Comparison of ENCODE assay signal across 24 mouse cellular contexts in the genomic region with DNA sequence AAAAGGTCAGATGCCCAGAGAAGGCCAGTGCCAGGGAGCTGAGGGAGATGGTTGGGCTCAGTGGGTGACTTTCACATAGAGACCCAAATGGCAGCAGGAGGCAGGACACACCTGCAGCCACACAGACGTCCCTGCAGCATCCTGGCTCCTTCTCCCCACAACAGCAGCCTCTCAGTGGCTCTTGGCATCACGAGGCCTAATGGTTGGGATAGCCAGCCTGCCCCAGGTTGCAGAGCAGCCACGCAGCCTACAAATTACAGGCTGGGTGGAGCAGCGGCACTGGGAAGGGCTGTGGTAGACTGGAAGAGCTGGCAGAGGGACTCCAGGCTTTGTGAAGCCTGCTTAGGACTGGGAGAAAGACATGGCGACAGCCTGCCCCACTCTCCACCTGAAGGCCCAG.
"Had no signal": no experiment of that assay in that cellular context is flagged by ENCODE, and none has a peak within 500 bp of the region (broad histone marks: within the 10 kb centered on the region; RNA-seq: fewer than 3 reads in every experiment).

No protein-coding gene starts in this region.

- H3K36me3 ChIP-seq: heart, embryonic 13.5 days; heart, embryonic 15.5 days; hindbrain, embryonic 13.5 days; intestine, embryonic 15.5 days; limb, embryonic 13.5 days; liver, embryonic 12.5 days had no signal

- H3K9me3 ChIP-seq: heart, embryonic 13.5 days; heart, embryonic 15.5 days; hindbrain, embryonic 13.5 days; intestine, embryonic 15.5 days; limb, embryonic 13.5 days; limb, embryonic 15.5 days; liver, embryonic 12.5 days had no signal

- DNase-seq: gastrocnemius, postnatal 14 days; gastrocnemius, postnatal 36 days; heart, adult 11 months; heart, postnatal 14 days; heart, postnatal 36 days; kidney, adult 18-20 months; kidney, adult 8-10 months; kidney, postnatal 10 days; kidney, postnatal 25 days; kidney, postnatal 4 days had no signal

- H3K27ac ChIP-seq: heart, embryonic 13.5 days; heart, embryonic 15.5 days; hindbrain, embryonic 13.5 days; intestine, embryonic 15.5 days; layer of hippocampus, adult 2 months; left cerebral cortex, adult 2 months; limb, embryonic 13.5 days; limb, embryonic 15.5 days; liver, embryonic 12.5 days; liver, embryonic 14.5 days had no signal

- H3K9ac ChIP-seq: heart, embryonic 13.5 days; heart, embryonic 15.5 days; hindbrain, embryonic 13.5 days; intestine, embryonic 15.5 days; limb, embryonic 15.5 days; liver, embryonic 12.5 days; liver, embryonic 14.5 days had no signal

- H3K4me2 ChIP-seq: heart, embryonic 11.5 days; heart, embryonic 13.5 days; heart, embryonic 15.5 days; hindbrain, embryonic 13.5 days; intestine, embryonic 15.5 days; limb, embryonic 13.5 days; limb, embryonic 15.5 days; liver, embryonic 12.5 days had no signal

- H3K4me1 ChIP-seq: heart, embryonic 15.5 days; hindbrain, embryonic 13.5 days; intestine, embryonic 15.5 days; liver, embryonic 12.5 days had no signal

- ATAC-seq: hindbrain, embryonic 16.5 days; inflammation-experienced regulatory T-cells, adult 6 months; intestine, embryonic 15.5 days; intestine, postnatal 0 days; liver, embryonic 12.5 days had no signal

- H3K4me3 ChIP-seq: heart, embryonic 13.5 days; heart, embryonic 15.5 days; hindbrain, embryonic 13.5 days; intestine, embryonic 15.5 days; layer of hippocampus, adult 2 months; left cerebral cortex, adult 2 months; limb, embryonic 13.5 days; limb, embryonic 15.5 days; liver, embryonic 12.5 days had no signal
